Mouse (Mus musculus): ENCODE data around the gene Coro7. TPM values are rescaled to one million over a fixed set of nuclear protein-coding genes. Genes with fewer than 3 reads are reported as not detected.
A peak's percentile ranks its signal among the peaks of the same experiment; 100 is the strongest.
"Not testable (repeated sequence)": the region's sequence is repeated elsewhere in the genome, so short reads cannot be mapped to it uniquely, and the experiment has no call there.

The Coro7 gene
- polyA plus RNA-seq, 1 experiment from 2014 or later, result 13.1 TPM

- DNase-seq (ENCODE audit: low spot score), result peak; percentile 85
- no peaks in the 10 kb centered on the region for H3K9me3 ChIP-seq (ENCODE audit: control insufficient read depth, low read length)
- H3K4me2 ChIP-seq (ENCODE audit: low read depth, severe bottlenecking), result peak within 1 kb of the TSS; percentile 52
- H3K9ac ChIP-seq (ENCODE audit: low read length), result peak within 1 kb of the TSS; percentile 90
- peak within 1 kb of the TSS; percentile 93 for H3K27ac ChIP-seq (replicated peaks; ENCODE audit: low read depth, low read length)
- H3K27me3 ChIP-seq (ENCODE audit: control insufficient read depth, insufficient read depth, low read length), result no peaks in the 10 kb centered on the region
- ATAC-seq (ENCODE audit: insufficient number of reproducible peaks, low FRiP score, low TSS enrichment, low read depth), result peak; percentile 88
- H3K4me1 ChIP-seq (ENCODE audit: control insufficient read depth, insufficient read depth, low read length), result peaks cover 4% of the 10 kb centered on the region; the same call in 1 of the 2 replicates
- peak within 1 kb of the TSS; percentile 64 for H3K4me3 ChIP-seq (ENCODE audit: low read depth, low read length)
- 15% methylated on average over 33 of the region's 33 CpGs for WGBS
- peaks cover 9% of the 10 kb centered on the region for H3K36me3 ChIP-seq (ENCODE audit: control insufficient read depth, insufficient read depth, low read length)
These were observed 39.4 kb upstream of the Coro7 start, which contains the start of gene Nmral1 for GRCm38 (mm10) chr16:4718753-4719518. Gene Nmral1 (minus strand): TSS chr16:4719356.

- DNase-seq (ENCODE audit: low spot score) (no peak), ATAC-seq (ENCODE audit: insufficient number of reproducible peaks, low FRiP score, low TSS enrichment, low read depth) (no peak)
- Histone ChIP-seq H3K4me1 (ENCODE audit: control insufficient read depth, insufficient read depth, low read length) (peaks cover 4% of the 10 kb centered on the region; the same call in 1 of the 2 replicates), H3K27ac (replicated peaks; ENCODE audit: low read depth, low read length) (no peak overlapping the region), H3K4me3 (ENCODE audit: low read depth, low read length) (peak overlapping the region; percentile 64), H3K9me3 (ENCODE audit: control insufficient read depth, low read length) (no peaks in the 10 kb centered on the region), H3K27me3 (ENCODE audit: control insufficient read depth, insufficient read depth, low read length) (no peaks in the 10 kb centered on the region), H3K9ac (ENCODE audit: low read length) (peak overlapping the region; percentile 27; the same call in 1 of the 2 replicates), H3K36me3 (ENCODE audit: control insufficient read depth, insufficient read depth, low read length) (peaks cover 10% of the 10 kb centered on the region), H3K4me2 (ENCODE audit: low read depth, severe bottlenecking) (peak overlapping the region; percentile 52)
- WGBS, result 75% methylated on average over 3 of the region's 3 CpGs
These were observed 38.3 kb upstream of the Coro7 start for GRCm38 (mm10) chr16:4717866-4718265.

GRCm38 (mm10) chr16:4713861-4714710 lies 34.5 kb upstream of the Coro7 start:
- peaks cover 13% of the 10 kb centered on the region for H3K36me3 ChIP-seq (ENCODE audit: control insufficient read depth, insufficient read depth, low read length)

GRCm38 (mm10) chr16:4711173-4711572 lies 31.6 kb upstream of the Coro7 start:
- no peak overlapping the region for H3K4me2 ChIP-seq (ENCODE audit: low read depth, severe bottlenecking)
- no peaks in the 10 kb centered on the region for H3K9me3 ChIP-seq (ENCODE audit: control insufficient read depth, low read length)
- no peaks in the 10 kb centered on the region for H3K4me1 ChIP-seq (ENCODE audit: control insufficient read depth, insufficient read depth, low read length)
- no peak overlapping the region for H3K27ac ChIP-seq (replicated peaks; ENCODE audit: low read depth, low read length)
- H3K27me3 ChIP-seq (ENCODE audit: control insufficient read depth, insufficient read depth, low read length), result no peaks in the 10 kb centered on the region
- no peak overlapping the region for H3K9ac ChIP-seq (ENCODE audit: low read length)
- H3K4me3 ChIP-seq (ENCODE audit: low read depth, low read length), result no peak overlapping the region
- no peak for DNase-seq (ENCODE audit: low spot score)
- no peak for ATAC-seq (ENCODE audit: insufficient number of reproducible peaks, low FRiP score, low TSS enrichment, low read depth)
- WGBS, result 95% methylated on average over 4 of the region's 4 CpGs
- H3K36me3 ChIP-seq (ENCODE audit: control insufficient read depth, insufficient read depth, low read length), result peaks cover 14% of the 10 kb centered on the region

More at GRCm38 (mm10) chr16:4713861-4714710, 34.5 kb upstream of the Coro7 start:
- Histone ChIP-seq H3K27ac (replicated peaks; ENCODE audit: low read depth, low read length) (no peak overlapping the region), H3K4me1 (ENCODE audit: control insufficient read depth, insufficient read depth, low read length) (peaks cover 4% of the 10 kb centered on the region; the same call in 1 of the 2 replicates), H3K27me3 (ENCODE audit: control insufficient read depth, insufficient read depth, low read length) (no peaks in the 10 kb centered on the region), H3K9me3 (ENCODE audit: control insufficient read depth, low read length) (no peaks in the 10 kb centered on the region), H3K4me3 (ENCODE audit: low read depth, low read length) (no peak overlapping the region), H3K4me2 (ENCODE audit: low read depth, severe bottlenecking) (no peak overlapping the region), H3K9ac (ENCODE audit: low read length) (no peak overlapping the region)
- ATAC-seq (ENCODE audit: insufficient number of reproducible peaks, low FRiP score, low TSS enrichment, low read depth), result no peak
- 92% methylated on average over 17 of the region's 17 CpGs for WGBS
- no peak for DNase-seq (ENCODE audit: low spot score)

- H3K4me1 ChIP-seq (ENCODE audit: control insufficient read depth, insufficient read depth, low read length), result no peaks in the 10 kb centered on the region
- H3K27me3 ChIP-seq (ENCODE audit: control insufficient read depth, insufficient read depth, low read length), result no peaks in the 10 kb centered on the region
- ATAC-seq (ENCODE audit: insufficient number of reproducible peaks, low FRiP score, low TSS enrichment, low read depth) (no peak), DNase-seq (ENCODE audit: low spot score) (no peak)
- WGBS, result 74% methylated on average over 4 of the region's 4 CpGs
- no peaks in the 10 kb centered on the region for H3K9me3 ChIP-seq (ENCODE audit: control insufficient read depth, low read length)
- no peak overlapping the region for H3K9ac ChIP-seq (ENCODE audit: low read length)
- peaks cover 35% of the 10 kb centered on the region; the same call in 1 of the 2 replicates for H3K36me3 ChIP-seq (ENCODE audit: control insufficient read depth, insufficient read depth, low read length)
- H3K27ac ChIP-seq (replicated peaks; ENCODE audit: low read depth, low read length), result no peak overlapping the region
- no peak overlapping the region for H3K4me3 ChIP-seq (ENCODE audit: low read depth, low read length)
- no peak overlapping the region; the same call in 1 of the 2 replicates for H3K4me2 ChIP-seq (ENCODE audit: low read depth, severe bottlenecking)
These were observed 26.0 kb upstream of the Coro7 start for GRCm38 (mm10) chr16:4705541-4705940.

- H3K4me1 ChIP-seq (ENCODE audit: control insufficient read depth, insufficient read depth, low read length), result no peaks in the 10 kb centered on the region
- H3K36me3 ChIP-seq (ENCODE audit: control insufficient read depth, insufficient read depth, low read length), result peaks cover 43% of the 10 kb centered on the region
- no peaks in the 10 kb centered on the region for H3K9me3 ChIP-seq (ENCODE audit: control insufficient read depth, low read length)
- H3K27me3 ChIP-seq (ENCODE audit: control insufficient read depth, insufficient read depth, low read length), result no peaks in the 10 kb centered on the region
- DNase-seq (ENCODE audit: low spot score) (no peak), ATAC-seq (ENCODE audit: insufficient number of reproducible peaks, low FRiP score, low TSS enrichment, low read depth) (no peak)
- H3K9ac ChIP-seq (ENCODE audit: low read length), result no peak overlapping the region
- no peak overlapping the region for H3K4me3 ChIP-seq (ENCODE audit: low read depth, low read length)
- no peak overlapping the region for H3K4me2 ChIP-seq (ENCODE audit: low read depth, severe bottlenecking)
- WGBS, result 73% methylated on average over 1 of the region's 1 CpGs
- no peak overlapping the region for H3K27ac ChIP-seq (replicated peaks; ENCODE audit: low read depth, low read length)
These were observed 23.1 kb upstream of the Coro7 start for GRCm38 (mm10) chr16:4702646-4703045.

GRCm38 (mm10) chr16:4701211-4701610 lies 21.6 kb upstream of the Coro7 start:
- no peaks in the 10 kb centered on the region for H3K4me1 ChIP-seq (ENCODE audit: control insufficient read depth, insufficient read depth, low read length)
- H3K27ac ChIP-seq (replicated peaks; ENCODE audit: low read depth, low read length), result no peak overlapping the region
- DNase-seq (ENCODE audit: low spot score), result no peak
- H3K9ac ChIP-seq (ENCODE audit: low read length), result no peak overlapping the region
- 96% methylated on average over 3 of the region's 3 CpGs for WGBS
- H3K36me3 ChIP-seq (ENCODE audit: control insufficient read depth, insufficient read depth, low read length), result peaks cover 49% of the 10 kb centered on the region
- H3K4me3 ChIP-seq (ENCODE audit: low read depth, low read length), result no peak overlapping the region
- no peaks in the 10 kb centered on the region for H3K9me3 ChIP-seq (ENCODE audit: control insufficient read depth, low read length)
- H3K4me2 ChIP-seq (ENCODE audit: low read depth, severe bottlenecking), result no peak overlapping the region
- ATAC-seq (ENCODE audit: insufficient number of reproducible peaks, low FRiP score, low TSS enrichment, low read depth), result no peak
- H3K27me3 ChIP-seq (ENCODE audit: control insufficient read depth, insufficient read depth, low read length), result no peaks in the 10 kb centered on the region

- 93% methylated on average over 4 of the region's 4 CpGs for WGBS
- H3K4me3 ChIP-seq (ENCODE audit: low read depth, low read length); H3K4me2 ChIP-seq (ENCODE audit: low read depth, severe bottlenecking); H3K9me3 ChIP-seq (ENCODE audit: control insufficient read depth, low read length); DNase-seq (ENCODE audit: low spot score); H3K9ac ChIP-seq (ENCODE audit: low read length); ATAC-seq (ENCODE audit: insufficient number of reproducible peaks, low FRiP score, low TSS enrichment, low read depth); H3K27me3 ChIP-seq (ENCODE audit: control insufficient read depth, insufficient read depth, low read length); H3K4me1 ChIP-seq (ENCODE audit: control insufficient read depth, insufficient read depth, low read length); H3K27ac ChIP-seq (replicated peaks; ENCODE audit: low read depth, low read length): not testable (repeated sequence)
- H3K36me3 ChIP-seq (ENCODE audit: control insufficient read depth, insufficient read depth, low read length), result peaks cover 32% of the 10 kb centered on the region
These were observed 9.8 kb upstream of the Coro7 start for GRCm38 (mm10) chr16:4689371-4689770.

Measured in limb, embryonic 11.5 days (tissue).